Mouse (Mus musculus) intestine, postnatal 0 days (tissue): ENCODE measurements around the gene Dennd2c. TPM values are rescaled to one million over a fixed set of nuclear protein-coding genes. Genes with fewer than 3 reads are reported as not detected.
"Not testable (repeated sequence)": the region's sequence is repeated elsewhere in the genome, so short reads cannot be mapped to it uniquely, and the experiment has no call there.

ENCODE experiments used
- ATAC-seq: fragments of 200-750 bp; cut with Nextera tagmentation; 2 replicates; pipeline ENCODE4 v1.8.0; 2017; ENCODE audit warnings: mild to moderate bottlenecking, moderate TSS enrichment, moderate library complexity
- H3K27ac ChIP-seq: fragments of 300-500 bp; sonication (generic); 2 replicates; pipeline ENCODE4 v1.5.1; 2014; ENCODE audit warnings: mild to moderate bottlenecking, low read depth, low read length, moderate library complexity
- H3K27me3 ChIP-seq: fragments of 300-500 bp; sonication (generic); replicated peaks from 2 replicates; pipeline ENCODE4 v1.6.1; 2014; ENCODE audit warnings: low read length, mixed read lengths; ENCODE audit not compliant: control insufficient read depth, insufficient read depth
- H3K36me3 ChIP-seq: fragments of 300-500 bp; sonication (generic); 2 replicates; pipeline ENCODE4 v1.6.1; 2014; ENCODE audit warnings: mild to moderate bottlenecking, moderate library complexity; ENCODE audit not compliant: control insufficient read depth, insufficient read depth
- H3K4me1 ChIP-seq: fragments of 300-500 bp; sonication (generic); replicated peaks from 2 replicates; pipeline ENCODE4 v1.6.1; 2014; ENCODE audit warnings: antibody characterized with exemption, low read length, mixed read lengths; ENCODE audit not compliant: control insufficient read depth, insufficient read depth
- H3K4me2 ChIP-seq: fragments of 300-500 bp; sonication (generic); replicated peaks from 2 replicates; pipeline ENCODE4 v1.6.1; 2014; ENCODE audit warnings: low read depth, mild to moderate bottlenecking, moderate library complexity
- H3K4me3 ChIP-seq: fragments of 300-500 bp; sonication (generic); 2 replicates; pipeline ENCODE4 v1.5.1; 2014; ENCODE audit warnings: low read depth, low read length
- H3K9ac ChIP-seq: fragments of 300-500 bp; sonication (generic); 2 replicates; pipeline ENCODE4 v1.6.1; 2014; ENCODE audit warnings: mild to moderate bottlenecking, low read depth, low read length
- H3K9me3 ChIP-seq: fragments of 300-500 bp; sonication (generic); 2 replicates; pipeline ENCODE4 v1.6.1; 2016; ENCODE audit warnings: mixed run types; ENCODE audit not compliant: control insufficient read depth
- CTCF ChIP-seq: sonication (generic); IDR thresholded peaks from 2 replicates; pipeline ENCODE4 v1.5.1; 2016; ENCODE audit warnings: low read depth, mild to moderate bottlenecking, control low read depth, antibody characterized with exemption, moderate library complexity
- WGBS: fragments of 180-500 bp; shearing (Covaris S2); extraction: QIAGEN DNeasy Blood & Tissue Kit; methylation state at CpG from one replicate; pipeline ENCODE4 v1.1.7; 2014; 5-methylcytosine and 5-hydroxymethylcytosine counted together
- polyA plus RNA-seq: library from polyadenylated mRNA; unstranded; fragments of >200 nt; fragmentation: Nextera tagmentation; extraction: Ambion mirVana; gene quantifications from 2 replicates; pipeline ENCODE4 v1.2.1, GENCODE M21; 2015

Gene Dennd2c
- polyA plus RNA-seq, 1 experiment from 2014 or later = 0.96 TPM

DNA sequence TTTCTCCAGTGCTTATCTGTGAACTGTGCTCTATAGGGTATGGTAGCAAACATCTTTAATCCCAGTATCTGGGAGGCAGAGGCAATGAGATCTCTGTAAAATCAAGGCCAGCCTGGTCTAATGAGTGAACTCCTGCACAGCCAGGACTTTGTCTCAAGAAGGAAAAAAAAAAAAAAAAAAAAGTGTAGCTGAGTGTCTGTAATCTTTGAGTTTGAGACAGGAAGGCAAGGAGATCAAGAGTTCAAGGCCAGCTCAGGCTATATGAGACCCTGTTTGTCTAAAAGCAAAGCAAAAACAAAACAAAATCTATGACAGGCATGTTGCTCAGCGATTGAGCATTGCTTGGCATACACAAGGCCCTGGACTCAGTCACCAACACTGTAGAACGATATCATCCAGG is 105.8 kb downstream of the Dennd2c start:
- Histone ChIP-seq H3K27me3 (no peaks in the 10 kb centered on the region), H3K9ac (no peak overlapping the region), H3K4me1 (no peaks in the 10 kb centered on the region), H3K4me3 (no peak overlapping the region), H3K4me2 (no peak overlapping the region), H3K9me3 (no peaks in the 10 kb centered on the region), H3K27ac (no peak overlapping the region), H3K36me3 (no peaks in the 10 kb centered on the region)
- no peak for ATAC-seq
- TF ChIP-seq CTCF = no peak
- 80% methylated on average over 2 of the region's 2 CpGs for WGBS

DNA sequence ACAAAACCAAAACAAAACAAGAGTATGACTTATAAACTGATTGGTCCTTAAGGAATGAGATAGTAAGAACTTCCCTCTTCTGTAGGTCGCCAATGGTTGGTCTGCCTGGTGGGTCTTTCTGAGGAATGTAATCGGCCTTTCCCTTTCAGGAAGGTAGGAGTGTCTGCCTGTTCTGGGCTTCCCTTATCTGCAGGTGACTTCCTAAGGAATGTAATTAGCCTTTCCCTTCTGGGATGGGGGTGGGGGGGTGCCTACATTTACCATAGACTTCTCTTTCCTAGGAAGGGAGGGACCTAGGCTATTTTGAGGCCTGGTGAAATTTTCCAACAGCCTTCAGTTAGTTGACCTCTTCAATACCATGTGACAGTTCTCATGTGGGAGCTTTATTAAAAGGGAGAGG is 108.7 kb downstream of the Dennd2c start:
- Histone ChIP-seq H3K4me3 (no peak overlapping the region), H3K4me2 (no peak overlapping the region), H3K9me3 (no peaks in the 10 kb centered on the region), H3K4me1 (no peaks in the 10 kb centered on the region), H3K27me3 (no peaks in the 10 kb centered on the region), H3K9ac (no peak overlapping the region), H3K36me3 (no peaks in the 10 kb centered on the region), H3K27ac (no peak overlapping the region)
- no peak for ATAC-seq
- no peak for TF ChIP-seq CTCF
- WGBS = 74% methylated on average over 2 of the region's 2 CpGs

DNA sequence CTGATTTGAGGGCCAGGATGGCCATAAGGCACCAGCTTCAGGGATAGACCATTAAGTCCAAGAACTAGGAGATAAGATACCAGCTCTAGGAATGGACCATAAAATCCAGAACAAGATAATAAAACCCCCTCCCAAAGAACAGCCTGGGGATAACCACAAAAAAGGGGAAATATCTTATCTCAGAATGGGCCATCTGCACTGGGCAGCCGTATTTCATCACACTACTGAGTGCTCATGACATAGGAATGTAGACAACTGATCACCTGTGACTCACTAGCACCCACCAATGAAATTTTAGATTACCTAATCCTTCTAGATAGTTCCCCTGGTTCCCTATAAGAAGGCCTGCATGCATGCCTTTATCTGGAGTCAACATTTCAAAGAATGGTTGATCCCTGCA is 109.7 kb downstream of the Dennd2c start:
- no peak for TF ChIP-seq CTCF

DNA sequence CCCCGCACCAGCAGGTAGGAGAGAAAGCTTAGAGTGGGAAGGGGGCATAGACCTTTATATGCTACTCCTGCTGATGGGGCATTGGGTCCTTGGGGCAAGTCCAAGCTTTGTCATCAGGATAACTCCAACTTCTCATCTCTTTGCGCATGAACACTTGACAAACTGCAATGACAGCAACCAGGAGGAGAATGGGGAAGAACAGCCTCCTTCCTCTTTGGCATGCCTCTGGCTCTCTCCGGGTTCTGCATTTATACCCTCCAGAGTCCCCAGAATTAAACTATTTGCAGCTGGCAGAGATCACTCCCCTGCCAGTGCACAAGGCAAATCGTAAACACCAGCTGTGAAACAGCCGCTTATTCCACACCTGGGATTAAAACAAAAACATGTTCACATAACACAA is 111.1 kb downstream of the Dennd2c start:
- Histone ChIP-seq H3K9ac (no peak overlapping the region), H3K36me3 (no peaks in the 10 kb centered on the region), H3K4me2 (no peak overlapping the region), H3K27ac (no peak overlapping the region), H3K4me3 (no peak overlapping the region), H3K4me1 (no peaks in the 10 kb centered on the region), H3K9me3 (no peaks in the 10 kb centered on the region), H3K27me3 (no peaks in the 10 kb centered on the region)
- 75% methylated on average over 5 of the region's 5 CpGs for WGBS
- TF ChIP-seq CTCF = no peak
- no peak for ATAC-seq

More for the DNA sequence above, 109.7 kb downstream of the Dennd2c start:
- WGBS = 36% methylated on average over 1 of the region's 1 CpGs
- Histone ChIP-seq H3K27me3 (no peaks in the 10 kb centered on the region), H3K4me2 (no peak overlapping the region), H3K27ac (no peak overlapping the region), H3K36me3 (no peaks in the 10 kb centered on the region), H3K4me1 (no peaks in the 10 kb centered on the region), H3K9ac (no peak overlapping the region), H3K4me3 (no peak overlapping the region), H3K9me3 (no peaks in the 10 kb centered on the region)
- no peak for ATAC-seq

DNA sequence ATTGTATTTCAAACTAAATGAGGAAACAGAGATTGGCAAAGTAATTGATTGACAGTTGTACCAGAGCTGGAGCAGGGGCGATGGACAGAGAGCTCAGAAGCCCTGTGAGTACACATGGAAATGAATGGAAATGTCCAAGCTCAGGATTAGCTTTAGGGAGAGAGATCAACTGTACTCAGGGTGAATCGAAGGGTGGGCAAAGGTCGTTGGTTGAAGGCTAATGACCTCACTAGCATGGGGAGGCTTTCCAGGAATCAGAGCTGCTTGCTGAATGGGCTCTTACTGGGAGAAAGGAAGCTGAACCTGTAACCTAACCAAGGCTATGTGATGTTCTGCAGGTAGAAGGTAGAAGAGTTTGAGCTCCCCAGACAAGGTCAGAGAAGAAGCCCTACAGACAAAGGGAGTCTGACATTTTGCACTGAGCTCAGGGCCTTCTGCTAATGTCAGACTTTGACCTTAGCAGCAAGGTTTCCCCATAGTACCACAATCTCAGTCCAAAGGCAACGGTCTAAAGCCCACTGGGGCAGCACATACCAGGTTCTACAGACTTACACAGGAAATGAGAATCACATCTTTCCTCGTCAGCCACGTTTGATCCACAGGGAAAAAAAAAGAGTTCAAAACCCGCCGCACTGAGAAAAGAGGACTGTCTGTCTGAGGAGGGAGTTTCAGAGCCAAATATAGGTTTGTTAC is 112.3 kb downstream of the Dennd2c start:
- peak; percentile 75 for ATAC-seq
- 64% methylated on average over 8 of the region's 8 CpGs for WGBS
- Histone ChIP-seq H3K4me3 (no peak overlapping the region), H3K4me2 (no peak overlapping the region), H3K9ac (no peak overlapping the region), H3K36me3 (no peaks in the 10 kb centered on the region), H3K4me1 (no peaks in the 10 kb centered on the region), H3K27me3 (no peaks in the 10 kb centered on the region), H3K9me3 (no peaks in the 10 kb centered on the region), H3K27ac (no peak overlapping the region)
- no peak for TF ChIP-seq CTCF

DNA sequence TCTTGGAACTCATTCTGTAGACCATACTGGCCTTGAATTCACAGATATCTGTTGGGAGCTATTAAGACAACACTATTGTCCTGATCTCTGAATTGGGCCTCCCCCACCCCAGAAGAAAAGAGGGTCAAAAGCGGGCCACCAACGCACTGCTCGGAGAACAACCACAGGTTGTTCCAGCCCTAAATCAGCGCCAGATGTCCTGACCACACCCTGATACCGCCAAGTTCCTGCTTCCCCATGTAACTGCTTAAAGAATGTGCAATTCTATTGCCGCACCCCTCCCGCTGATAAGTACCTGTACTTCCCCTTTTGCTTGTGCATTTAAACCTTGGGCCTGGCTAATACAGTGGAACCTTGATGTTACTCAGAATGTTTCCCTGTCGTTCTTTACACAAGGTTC is 113.0 kb downstream of the Dennd2c start:
- not testable (repeated sequence) for ATAC-seq, H3K27ac ChIP-seq, H3K4me2 ChIP-seq, H3K4me1 ChIP-seq, H3K4me3 ChIP-seq, H3K9ac ChIP-seq, H3K9me3 ChIP-seq, H3K27me3 ChIP-seq, H3K36me3 ChIP-seq
- 75% methylated on average over 8 of the region's 8 CpGs for WGBS

Other genes starting within 250 kb of the Dennd2c start
- not detected in 2 replicates for gene Sycp1, start 166.5 kb upstream of the Dennd2c start, polyA plus RNA-seq
- not detected in 2 replicates for gene Nr1h5, start 138.5 kb upstream of the Dennd2c start, polyA plus RNA-seq
- 36.6 and 37.4 TPM in 2 replicates for gene Sike1, start 106.9 kb upstream of the Dennd2c start, polyA plus RNA-seq
- gene Csde1, start 82.2 kb upstream of the Dennd2c start, polyA plus RNA-seq = 113 and 126 TPM in 2 replicates
- gene Nras, start 44.3 kb upstream of the Dennd2c start, polyA plus RNA-seq = 40.1 and 42.9 TPM in 2 replicates
- not detected in 2 replicates for gene Ampd1, start 28.6 kb upstream of the Dennd2c start, polyA plus RNA-seq
- 88.7 and 93.5 TPM in 2 replicates for gene Bcas2, start 69.1 kb downstream of the Dennd2c start, polyA plus RNA-seq
- gene Trim33, start 176.7 kb downstream of the Dennd2c start, polyA plus RNA-seq = 7.3 and 7.6 TPM in 2 replicates